Mouse (Mus musculus): ENCODE data around the gene Fam107b. TPM values are rescaled to one million over a fixed set of nuclear protein-coding genes. Genes with fewer than 3 reads are reported as not detected.

The Fam107b gene
- 98.3 and 115 TPM in 2 replicates for polyA plus RNA-seq (2015; fragmentation: Nextera tagmentation; extraction: Ambion mirVana)

- DNase-seq (ENCODE audit: low spot score) = no peak
Observed at GRCm38 (mm10) chr2:3570186-3570585, at the start of gene Fam107b. Fam107b (plus strand) TSS chr2:3570488.

- no peak for DNase-seq (ENCODE audit: low spot score)
Observed at GRCm38 (mm10) chr2:3522558-3522957, 47.7 kb upstream of the Fam107b start.

GRCm38 (mm10) chr2:3526288-3526687 is 44.0 kb upstream of the Fam107b start:
- no peak for DNase-seq (ENCODE audit: low spot score)

- no peak for DNase-seq (ENCODE audit: low spot score)
Observed at GRCm38 (mm10) chr2:3541307-3542079, 28.8 kb upstream of the Fam107b start.

GRCm38 (mm10) chr2:3546055-3546454 is 24.2 kb upstream of the Fam107b start:
- no peak for DNase-seq (ENCODE audit: low spot score)

GRCm38 (mm10) chr2:3546588-3546987 is 23.7 kb upstream of the Fam107b start:
- peak; percentile 82 for DNase-seq (ENCODE audit: low spot score)

GRCm38 (mm10) chr2:3570606-3571005 is 318 bp downstream of the Fam107b start:
- no peak for DNase-seq (ENCODE audit: low spot score)

GRCm38 (mm10) chr2:3573883-3574282 is 3.6 kb downstream of the Fam107b start:
- DNase-seq (ENCODE audit: low spot score) = no peak

GRCm38 (mm10) chr2:3575140-3575539 is 4.9 kb downstream of the Fam107b start:
- DNase-seq (ENCODE audit: low spot score) = no peak

GRCm38 (mm10) chr2:3576346-3576745 is 6.1 kb downstream of the Fam107b start:
- DNase-seq (ENCODE audit: low spot score) = peak; percentile 8

- no peak for DNase-seq (ENCODE audit: low spot score)
Observed at GRCm38 (mm10) chr2:3577216-3577615, 6.9 kb downstream of the Fam107b start.

- DNase-seq (ENCODE audit: low spot score) = no peak
Observed at GRCm38 (mm10) chr2:3578180-3578902, 8.1 kb downstream of the Fam107b start.

GRCm38 (mm10) chr2:3579316-3579902 is 9.1 kb downstream of the Fam107b start:
- DNase-seq (ENCODE audit: low spot score) = no peak

GRCm38 (mm10) chr2:3582830-3583229 is 12.5 kb downstream of the Fam107b start:
- no peak for DNase-seq (ENCODE audit: low spot score)

GRCm38 (mm10) chr2:3585231-3585783 is 15.0 kb downstream of the Fam107b start:
- no peak for DNase-seq (ENCODE audit: low spot score)

GRCm38 (mm10) chr2:3590086-3590915 is 20.0 kb downstream of the Fam107b start:
- DNase-seq (ENCODE audit: low spot score) = no peak

- no peak for DNase-seq (ENCODE audit: low spot score)
Observed at GRCm38 (mm10) chr2:3590916-3591197, 20.6 kb downstream of the Fam107b start.

- DNase-seq (ENCODE audit: low spot score) = no peak
Observed at GRCm38 (mm10) chr2:3594663-3595318, 24.5 kb downstream of the Fam107b start.

- DNase-seq (ENCODE audit: low spot score) = no peak
Observed at GRCm38 (mm10) chr2:3600421-3600820, 30.1 kb downstream of the Fam107b start.

GRCm38 (mm10) chr2:3602599-3602998 is 32.3 kb downstream of the Fam107b start:
- DNase-seq (ENCODE audit: low spot score) = no peak

GRCm38 (mm10) chr2:3603181-3603580 is 32.9 kb downstream of the Fam107b start:
- no peak for DNase-seq (ENCODE audit: low spot score)

Measured in thymus, postnatal 0 days (tissue).